Mouse (Mus musculus) kidney, postnatal 4 days (tissue): ENCODE data around the gene Agrp.

ENCODE experiments used
- DNase-seq, 2 experiments: peaks; one replicate each; pipeline ENCODE4 v3.0.0; 2021; ENCODE audit warnings: mixed read lengths in 2 of 2

The Agrp gene

DNA sequence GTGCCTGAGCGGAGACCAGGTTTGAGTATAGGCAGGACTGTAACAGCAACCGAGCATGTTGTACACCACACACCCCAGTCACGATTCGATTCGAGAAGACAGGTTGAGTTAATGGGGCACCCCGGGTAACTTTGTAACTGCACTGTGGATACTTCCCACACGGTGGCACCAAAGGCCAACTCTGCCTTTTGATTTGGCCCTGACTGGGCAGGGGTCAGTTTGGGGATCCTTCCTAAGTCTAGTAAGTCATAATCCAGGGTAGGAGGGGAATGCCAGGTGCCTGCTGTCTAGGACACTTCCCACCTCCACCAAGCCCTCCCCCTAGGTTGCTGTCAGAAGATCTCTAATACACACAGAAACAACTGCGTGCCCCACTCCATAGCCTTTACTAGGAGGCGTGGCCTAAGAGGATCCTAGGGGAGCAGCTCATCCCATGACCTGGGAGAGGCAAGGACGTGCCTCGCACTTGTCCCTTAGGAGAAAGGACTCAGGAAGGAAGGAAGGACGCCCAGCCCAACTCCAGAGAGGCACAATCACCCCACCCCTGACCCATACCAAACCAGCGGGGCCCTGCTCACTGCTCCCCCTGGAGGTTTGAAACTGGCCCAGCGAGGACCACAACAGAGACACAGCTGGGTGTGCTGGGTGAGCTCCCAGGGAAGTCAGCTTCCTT is 40.7 kb downstream of the Agrp start:
- DNase-seq, result peak; percentile 79 to 84

DNA sequence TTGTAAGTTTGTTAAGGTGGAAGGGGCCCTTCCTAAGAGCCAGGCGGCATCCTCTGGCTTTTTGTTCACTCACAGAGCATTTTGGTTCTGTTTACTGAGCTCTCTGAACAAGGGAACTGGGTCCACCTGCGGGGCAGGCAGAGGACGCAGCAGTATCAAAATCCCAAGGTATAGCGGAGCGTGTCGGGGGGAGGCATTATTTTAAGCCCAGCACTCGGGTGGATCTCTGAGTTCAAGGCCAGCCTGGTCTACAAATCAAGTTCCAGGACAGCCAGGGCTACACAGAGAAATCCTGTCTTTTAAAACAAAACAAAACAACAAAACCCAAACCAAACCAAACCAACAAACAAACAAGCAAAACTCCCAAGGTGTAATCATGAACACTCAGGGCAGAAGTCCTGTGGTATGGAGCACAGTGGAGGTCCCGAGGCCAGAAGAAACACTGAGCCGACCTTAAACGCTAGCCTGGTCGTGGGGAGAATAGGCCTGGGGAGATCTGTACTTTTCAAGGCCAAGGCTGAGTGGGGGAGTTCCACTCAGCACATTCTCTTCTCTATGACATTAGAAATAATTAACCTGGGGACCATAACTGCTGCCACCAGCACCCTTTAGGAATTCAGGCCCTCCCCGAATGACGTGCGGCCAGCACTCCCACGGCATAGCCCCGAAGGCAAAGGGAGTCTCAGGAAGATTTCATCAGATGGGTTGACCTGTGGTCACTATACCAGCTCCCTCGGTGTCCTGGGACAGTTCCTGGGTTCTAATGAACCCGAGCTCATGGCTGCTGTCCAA is 42.5 kb downstream of the Agrp start:
- DNase-seq, result peak; percentile 67 to 79

DNA sequence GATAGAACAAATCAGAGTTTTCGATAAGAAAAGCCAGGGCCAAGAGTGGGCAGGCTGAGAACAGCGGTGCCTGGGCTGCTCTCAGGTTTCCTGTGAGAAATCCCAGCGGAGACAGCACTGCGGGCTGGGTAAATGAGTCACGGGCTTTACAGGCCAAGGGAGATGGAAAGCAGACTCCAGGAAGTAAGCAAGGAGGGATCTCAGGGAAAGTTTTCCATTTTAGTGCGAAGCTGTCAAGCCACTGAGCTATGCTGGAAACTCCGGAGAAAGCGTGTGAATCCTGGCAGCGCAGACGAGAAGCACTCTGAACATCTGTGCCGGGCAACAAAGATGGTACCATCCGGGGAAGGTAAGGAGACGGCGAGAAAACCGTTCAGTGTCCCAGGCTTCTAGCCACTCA is 43.3 kb downstream of the Agrp start:
- peak; percentile 63 to 78 for DNase-seq

DNA sequence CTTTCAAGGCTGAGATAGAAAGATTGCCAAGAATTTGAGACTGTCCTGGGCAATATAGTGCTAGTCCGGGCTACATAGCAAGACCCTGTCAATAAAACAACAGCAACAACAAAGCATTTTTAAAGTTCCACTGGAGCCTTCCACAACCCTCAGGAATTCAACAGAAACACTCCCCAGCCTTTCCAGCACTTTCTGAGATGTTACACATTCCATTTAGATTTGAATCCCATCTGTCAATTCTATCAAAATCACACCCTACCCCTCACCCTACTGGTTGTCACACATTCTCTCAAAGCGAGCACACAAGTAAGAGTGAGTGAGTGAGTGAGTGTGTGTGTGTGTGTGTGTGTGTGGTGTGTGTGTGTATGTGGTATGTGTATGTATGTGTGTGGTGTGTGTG is 44.8 kb downstream of the Agrp start:
- DNase-seq, result no peak

DNA sequence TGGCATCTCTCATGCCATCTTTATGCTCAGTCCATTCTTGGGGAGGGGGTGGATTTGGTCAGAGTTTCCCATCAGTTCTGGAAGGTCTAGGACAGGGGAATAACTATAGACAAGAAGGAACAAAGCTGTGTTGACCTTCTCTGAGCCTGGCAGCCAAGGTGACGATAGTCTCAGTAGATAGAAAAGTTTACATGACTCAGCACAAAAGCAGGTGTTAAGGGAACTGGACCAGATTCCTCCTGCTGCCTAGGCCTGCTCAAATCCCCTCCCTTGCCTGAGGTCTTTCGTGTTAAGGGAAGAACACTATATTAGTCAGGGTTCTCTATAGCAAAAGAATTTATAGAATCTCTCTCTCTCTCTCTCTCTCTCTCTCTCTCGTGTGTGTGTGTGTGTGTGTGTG is 57.5 kb downstream of the Agrp start:
- no peak for DNase-seq

DNA sequence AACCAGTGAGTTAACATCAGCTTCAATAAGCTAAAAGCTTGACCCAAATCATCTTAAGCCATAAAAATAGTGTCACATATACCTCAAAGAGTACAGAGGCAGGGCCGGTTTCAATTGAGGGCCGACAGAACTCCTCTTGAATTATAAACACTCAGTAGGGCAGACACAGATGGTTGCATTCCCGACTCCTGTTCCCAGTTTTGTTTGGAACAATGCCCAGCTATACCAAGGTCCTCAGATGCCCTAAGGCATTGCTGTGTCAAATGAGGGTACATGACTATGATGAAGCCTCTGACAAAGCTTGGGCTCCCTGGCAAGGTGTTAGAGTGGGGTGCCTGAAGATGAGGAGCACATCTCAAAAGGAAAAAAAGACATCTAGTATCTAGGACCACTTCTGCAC is 61.7 kb downstream of the Agrp start:
- DNase-seq, result no peak

DNA sequence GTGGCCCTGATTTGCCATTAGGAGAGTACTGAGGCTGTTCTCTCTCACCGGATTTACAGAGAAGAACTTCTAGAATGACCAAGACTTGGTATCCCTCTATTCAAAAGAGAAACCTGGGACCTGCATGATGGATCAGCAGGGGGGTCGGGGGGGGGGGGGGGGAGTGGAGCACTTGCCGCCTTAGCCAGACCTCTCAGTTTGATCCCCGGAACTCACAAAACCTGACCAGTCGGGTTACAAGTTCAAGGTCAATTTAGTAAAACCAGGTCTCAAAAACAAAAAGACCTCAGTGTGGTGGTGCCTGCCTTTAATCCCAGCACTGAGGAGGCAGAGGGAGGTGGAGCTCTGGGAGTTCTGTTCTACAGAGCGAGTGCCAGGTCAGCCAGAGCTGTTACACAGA is 62.5 kb downstream of the Agrp start:
- DNase-seq, result no peak

DNA sequence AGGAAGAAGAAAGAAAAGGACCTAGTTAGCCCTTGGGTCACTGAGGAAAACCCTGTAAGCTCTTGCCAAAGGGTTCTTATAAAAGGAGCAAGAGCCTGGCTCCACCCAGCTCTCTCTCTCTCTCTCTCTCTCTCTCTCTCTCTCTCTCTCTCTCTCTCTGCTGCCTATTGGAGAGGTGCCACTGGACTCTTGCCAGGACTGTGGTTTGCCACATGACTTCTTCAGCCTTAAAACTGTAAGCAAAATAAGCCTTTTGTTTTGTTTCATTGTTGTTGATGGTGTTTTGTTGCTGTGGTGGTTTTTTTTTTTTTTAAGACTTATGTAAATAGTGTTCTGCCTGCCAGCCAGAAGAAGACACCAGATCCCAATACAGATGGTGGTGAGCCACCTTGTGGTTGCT is 63.8 kb downstream of the Agrp start:
- DNase-seq, result peak; percentile 64 to 75

DNA sequence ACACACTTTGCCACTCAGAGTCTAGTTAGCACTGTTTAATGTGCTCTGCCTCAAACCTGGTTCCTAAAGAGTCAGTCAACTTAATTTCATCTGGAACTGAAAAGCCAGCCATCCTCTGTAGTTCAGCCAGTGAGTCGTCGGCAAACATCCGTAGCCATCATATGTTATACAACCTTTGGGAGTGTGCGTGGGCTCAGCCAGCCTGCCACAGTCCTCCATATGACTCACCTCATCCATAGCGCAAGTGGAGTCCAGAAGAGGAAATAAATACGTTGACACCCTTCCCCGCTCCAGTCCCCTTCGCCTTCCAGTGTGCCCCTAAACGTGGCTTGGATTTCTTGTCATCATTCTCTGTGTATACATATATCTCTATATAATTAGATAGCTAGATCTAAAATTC is 65.4 kb downstream of the Agrp start:
- no peak for DNase-seq

DNA sequence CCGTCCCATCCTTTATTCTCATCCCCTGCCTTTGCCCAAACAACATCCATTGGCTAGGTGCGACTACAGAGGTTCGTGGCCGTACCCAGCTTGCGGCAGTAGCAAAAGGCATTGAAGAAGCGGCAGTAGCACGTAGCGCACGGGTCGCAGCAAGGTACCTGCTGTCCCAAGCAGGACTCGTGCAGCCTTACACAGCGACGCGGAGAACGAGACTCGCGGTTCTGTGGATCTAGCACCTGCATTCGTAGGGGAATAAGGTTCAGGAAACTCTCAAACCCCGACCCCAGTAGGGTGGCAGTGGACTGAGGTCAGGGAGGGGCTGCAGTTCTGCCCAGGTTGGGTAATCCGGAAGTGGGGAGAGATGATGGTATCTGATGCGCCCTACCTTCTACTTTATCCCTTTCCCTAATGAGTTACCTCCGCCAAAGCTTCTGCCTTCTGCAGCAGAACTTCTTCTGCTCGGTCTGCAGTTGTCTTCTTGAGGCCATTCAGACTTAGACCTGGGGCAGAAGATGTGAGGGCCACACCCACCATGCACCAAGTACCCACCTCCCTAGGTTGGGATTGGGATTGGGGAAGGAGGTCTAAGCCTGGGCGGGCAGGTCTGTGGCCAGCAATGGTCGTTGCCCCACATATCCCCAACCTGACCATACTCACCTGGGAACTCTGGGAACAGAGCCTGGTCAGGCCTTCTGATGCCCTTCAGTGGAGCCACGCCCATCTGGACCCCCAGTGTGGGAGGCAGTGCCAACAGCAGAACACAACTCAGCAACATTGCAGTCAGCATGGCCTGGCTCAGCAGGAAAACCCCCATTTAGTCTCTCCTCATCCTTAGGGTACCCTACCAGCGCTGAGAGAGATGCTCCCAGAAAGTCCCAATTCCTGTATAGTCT is 70.2 kb downstream of the Agrp start:
- peak; percentile 41 to 51 for DNase-seq

DNA sequence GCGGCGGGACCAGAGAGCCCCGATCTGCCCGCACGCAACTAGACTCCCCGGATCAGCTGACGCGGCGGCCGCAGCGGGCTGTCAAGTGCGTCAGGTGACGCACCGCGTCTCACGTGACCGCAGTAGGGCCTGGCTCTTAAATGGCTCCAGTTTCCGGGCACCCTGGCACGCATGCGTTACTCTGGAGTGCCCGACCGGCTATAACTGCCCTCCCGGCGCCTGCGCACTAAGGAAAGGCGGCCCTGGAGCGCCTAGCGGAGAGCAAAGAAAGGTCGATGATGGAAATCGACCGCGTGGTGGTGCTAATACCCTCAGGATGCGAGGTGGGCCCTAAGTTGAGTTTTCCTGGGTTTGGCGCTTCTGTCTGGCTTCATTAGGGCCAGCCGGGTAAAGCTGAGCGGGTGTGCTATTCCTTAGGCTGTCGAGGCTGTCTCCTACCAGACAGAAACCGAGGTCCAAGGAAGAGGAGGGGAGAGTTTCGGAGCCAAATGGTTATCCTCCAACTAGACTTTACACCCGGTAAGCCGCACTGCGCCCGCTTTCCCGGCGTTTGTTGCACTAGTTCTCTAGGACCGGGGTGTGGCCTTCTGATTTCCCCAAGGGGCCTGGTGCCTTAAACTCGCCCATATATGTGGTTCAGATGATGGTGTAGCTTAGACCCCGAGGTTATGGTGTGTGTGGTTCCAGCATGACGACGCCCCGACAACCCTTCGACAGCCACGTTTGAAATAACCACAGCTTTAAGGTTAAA is 71.1 kb downstream of the Agrp start, which contains the start of gene Atp6v0d1:
Gene Atp6v0d1, minus strand, starts transcription at position 96 of the 751 bp plus-strand sequence.
- DNase-seq, result peak; percentile 99 to 100

DNA sequence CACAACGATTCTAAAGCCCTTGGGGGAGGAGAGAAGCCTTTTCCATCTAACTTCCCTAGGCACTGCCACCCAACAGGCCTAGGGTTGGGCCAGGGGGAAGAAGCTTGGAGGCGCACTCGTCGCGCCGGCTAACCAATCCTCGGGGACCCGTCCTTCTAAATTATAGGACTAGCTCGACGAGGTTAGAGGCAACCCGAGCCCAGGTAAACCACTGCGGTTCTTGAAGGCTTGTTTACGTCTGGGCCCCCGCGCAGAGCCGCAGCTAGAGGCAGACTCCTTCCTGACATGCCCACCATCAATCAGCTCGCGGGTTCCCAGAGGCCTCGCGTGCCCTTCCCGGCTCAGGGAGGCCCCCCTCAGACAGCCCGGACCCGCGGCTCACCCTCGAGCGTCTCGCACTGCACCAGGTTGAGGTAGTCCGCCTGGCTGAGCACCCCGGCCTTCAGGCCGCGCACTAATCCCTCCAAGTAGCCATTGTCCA is 71.8 kb downstream of the Agrp start:
- DNase-seq, result no peak

DNA sequence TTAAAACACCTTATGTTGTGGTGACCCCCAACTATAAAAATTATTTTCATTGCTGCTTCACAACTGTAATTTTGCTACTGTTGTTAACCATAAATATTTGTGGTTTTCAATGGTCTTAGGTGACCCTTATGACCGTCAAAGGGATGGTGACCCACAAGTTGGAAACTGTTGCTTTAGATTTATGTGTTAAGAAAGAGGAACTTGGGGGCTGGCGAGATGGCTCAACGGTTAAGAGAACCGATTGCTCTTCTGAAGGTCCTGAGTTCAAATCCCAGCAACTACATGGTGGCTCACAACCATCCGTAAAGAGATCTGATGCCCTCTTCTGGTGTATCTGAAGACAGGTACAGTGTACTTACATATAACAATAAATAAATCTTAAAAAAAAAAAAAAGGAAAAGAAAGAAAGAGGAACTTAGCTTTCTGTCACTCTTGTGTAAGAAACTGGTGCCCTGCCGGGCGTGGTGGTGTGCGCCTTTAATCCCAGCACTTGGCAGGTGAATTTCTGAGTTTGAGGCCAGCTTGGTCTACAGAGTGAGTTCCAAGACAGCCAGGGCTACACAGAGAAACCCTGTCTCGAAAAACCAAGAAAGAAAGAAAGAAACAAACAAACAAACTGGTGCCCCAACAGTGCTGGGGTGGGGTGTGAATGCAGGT is 72.5 kb downstream of the Agrp start:
- peak in 1 of 2 experiments; percentile 12 for DNase-seq

DNA sequence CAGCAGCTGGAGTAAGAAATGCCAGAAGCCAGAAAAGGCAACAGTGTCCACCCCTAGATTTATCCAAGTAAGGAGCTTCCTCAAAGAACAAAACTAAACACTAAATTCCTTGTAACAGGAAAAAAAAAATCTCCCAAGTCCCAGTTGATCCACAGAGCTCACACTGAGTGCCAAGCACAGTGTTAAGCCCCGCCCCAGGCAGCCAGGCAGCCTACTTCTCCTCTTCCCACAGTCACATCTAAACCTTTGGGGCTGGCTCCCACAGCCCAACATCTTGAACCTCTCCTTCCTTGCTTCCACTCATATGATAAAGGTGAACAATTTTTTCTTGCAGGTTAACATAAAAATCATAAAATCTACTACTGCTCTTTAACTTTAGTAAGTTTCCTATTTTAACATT is 73.3 kb downstream of the Agrp start:
- DNase-seq, result no peak

DNA sequence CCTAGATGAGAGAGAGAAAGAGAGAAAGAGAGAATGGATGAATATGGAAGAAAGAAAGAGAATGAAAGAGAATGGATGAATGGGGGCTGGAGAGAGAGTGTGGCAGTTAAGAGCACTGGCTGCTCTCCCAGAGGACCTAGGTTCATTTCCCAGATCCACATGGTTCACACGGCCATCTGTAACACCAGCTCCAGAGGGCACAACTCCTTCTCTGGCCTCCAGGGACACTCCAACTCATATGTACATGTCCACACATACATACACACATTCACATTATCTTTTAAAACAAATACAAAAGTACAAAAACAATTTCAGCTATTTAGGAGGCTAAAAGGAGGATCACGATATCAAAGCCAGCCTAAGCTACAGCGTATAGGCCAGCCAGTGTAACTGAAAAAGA is 74.3 kb downstream of the Agrp start:
- DNase-seq, result no peak

DNA sequence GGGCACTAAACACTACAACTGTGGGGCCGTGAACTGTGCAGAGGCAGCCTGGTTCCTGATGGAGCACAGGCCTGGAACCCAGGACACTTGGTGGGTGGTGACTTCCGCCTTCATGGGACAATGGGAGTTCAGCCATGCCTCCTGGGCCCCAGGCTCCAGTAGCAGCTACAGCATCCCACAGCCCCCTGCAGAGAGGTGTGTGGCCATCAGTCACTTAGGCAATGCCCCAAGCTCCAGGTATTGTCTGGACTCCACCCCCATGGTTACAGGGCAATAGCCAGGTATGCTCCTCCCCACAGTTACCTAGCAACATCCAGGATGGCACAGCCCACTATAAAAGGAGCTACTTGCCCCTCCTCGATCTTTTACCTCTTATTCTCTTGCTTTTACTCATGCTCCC is 82.0 kb downstream of the Agrp start:
- DNase-seq, result no peak

DNA sequence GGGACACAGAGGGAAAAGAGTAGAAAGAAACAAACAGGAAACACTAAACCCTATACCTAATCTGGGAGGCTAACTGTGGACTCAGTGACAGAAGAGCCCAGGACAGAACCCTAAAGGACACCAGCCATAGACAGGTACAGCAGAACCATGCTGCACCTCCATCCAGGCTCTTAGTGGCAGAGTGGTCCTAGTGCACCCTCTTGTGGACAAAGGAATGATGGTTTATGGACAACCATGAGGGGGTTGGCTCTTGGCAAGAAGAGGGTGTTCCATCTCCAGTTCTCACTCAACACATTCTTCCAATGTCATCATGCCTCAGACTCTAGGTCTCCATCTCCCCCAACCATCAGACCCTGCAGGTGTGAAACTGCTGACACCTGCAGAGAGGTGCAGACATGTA is 83.1 kb downstream of the Agrp start:
- DNase-seq, result peak; percentile 57 to 72

DNA sequence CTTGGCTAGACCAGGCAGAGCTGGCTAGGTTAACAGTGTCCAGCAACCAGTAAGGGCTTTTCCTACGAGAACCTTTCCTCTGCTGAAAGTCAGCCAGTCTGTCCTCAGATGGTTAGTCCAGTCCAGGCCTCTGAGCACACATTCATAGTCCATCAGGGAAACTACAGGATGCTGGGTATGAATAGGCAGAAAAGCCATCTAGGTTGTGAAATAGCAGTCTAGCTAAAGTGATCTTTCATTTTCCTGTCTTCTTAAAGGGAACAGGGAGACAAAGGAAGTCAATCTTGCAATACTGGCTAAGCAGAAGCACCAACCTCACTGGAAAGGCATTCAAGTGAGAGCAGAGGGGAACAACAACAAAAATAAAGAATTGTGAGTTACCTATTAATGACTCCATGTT is 84.4 kb downstream of the Agrp start:
- DNase-seq, result no peak

DNA sequence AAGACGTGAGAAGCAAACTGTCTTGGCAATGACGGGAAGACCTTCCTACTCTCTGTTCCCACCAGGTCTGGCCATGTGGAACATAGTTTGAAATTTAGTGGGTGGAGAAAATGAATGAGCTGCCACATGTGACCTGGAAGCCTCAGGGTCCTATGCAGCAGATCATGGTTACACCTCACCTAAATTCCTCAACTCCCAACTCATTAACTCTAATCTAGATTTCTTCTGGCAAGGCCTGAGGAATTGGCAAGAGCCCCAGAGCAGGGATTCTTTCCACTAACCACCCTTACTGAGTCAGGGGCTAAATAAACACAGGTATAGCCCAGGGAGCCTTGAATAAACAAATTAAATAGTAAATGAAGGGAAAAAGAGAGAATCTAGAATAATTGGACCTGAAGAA is 85.2 kb downstream of the Agrp start:
- DNase-seq, result no peak

DNA sequence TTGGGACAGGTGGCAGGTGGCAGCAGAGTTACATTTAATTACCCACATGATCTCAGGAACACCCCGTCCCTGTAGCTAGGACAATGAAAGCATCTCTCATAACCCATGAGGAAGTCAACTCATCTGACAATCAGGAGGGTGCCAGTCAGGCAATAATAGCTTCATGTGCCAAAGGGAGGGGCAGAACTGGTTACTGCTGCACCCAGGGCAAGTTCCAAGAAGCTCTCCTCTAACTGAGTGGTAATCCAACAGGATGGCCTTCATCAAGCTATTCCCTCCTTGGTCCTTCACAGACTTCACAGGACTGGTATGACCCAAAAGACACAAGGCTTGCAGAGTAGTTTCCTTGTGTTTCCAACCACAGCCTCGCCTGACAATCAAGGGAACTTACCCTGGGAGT is 87.1 kb downstream of the Agrp start:
- no peak for DNase-seq

DNA sequence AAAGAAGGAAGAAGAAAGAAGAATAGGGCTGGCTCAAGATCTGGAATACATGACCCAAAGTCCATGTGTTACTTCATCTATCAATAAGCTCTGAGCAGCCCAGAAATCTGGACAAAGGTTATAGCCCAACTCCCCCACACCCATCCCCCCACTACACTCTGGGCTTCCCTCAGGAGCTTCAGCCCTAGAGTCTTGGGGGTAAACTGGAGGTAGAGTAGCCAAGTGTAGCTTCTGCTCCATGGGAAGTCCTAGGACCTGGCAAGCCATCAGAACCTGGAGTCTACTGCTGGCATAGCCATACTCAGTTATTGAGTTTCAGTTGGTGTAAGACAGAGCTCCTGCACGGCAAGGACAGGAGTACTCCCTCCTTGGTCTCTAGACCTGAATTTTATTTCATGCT is 87.7 kb downstream of the Agrp start:
- DNase-seq, result no peak
